ENCODE assay signal across 15 mouse cellular contexts in the genomic region with DNA sequence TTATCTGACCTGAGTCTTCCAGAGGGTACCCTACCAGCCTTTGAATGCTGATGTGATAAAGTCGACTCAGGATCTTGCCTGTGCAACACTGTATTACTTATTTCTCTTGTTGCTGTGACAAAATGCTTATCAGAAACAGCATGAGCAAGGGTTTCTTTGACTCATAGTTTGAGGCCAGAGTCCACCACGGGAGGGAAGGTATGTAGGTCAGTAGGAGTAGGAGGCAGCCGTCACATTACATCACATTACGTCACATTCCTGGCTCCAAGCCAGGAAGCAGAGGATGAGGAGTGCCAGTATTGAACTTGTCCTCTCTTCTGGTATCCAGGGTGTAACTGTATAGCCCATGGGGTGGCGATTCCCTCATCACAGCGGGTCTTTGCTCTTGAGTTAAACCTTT.
DNase-seq lines count a peak whose midpoint lies in the region; ATAC-seq and TF ChIP-seq lines count a peak whose summit lies in the region.
"Had no signal": no experiment of that assay in that cellular context is flagged by ENCODE, and none has a peak within 500 bp of the region (broad histone marks: within the 10 kb centered on the region; RNA-seq: fewer than 3 reads in every experiment).

No protein-coding gene starts in this region.

- no peak for TF ChIP-seq EP300 in heart, postnatal 0 days (IDR thresholded peaks at IDR 0.05; ENCODE audit: low read depth)

- DNase-seq in heart, postnatal 0 days (ENCODE audit: low spot score), result peak; percentile 17
- no peak for DNase-seq in heart, postnatal 25 days (ENCODE audit: low spot score)
- peak; percentile 14 for DNase-seq in lung, embryonic 14.5 days
- DNase-seq in lung, adult 18-20 months, result no peak
- no peak for DNase-seq in layer of hippocampus, adult 11-12 months (ENCODE audit: low spot score)
- no peak for DNase-seq in cerebellum, postnatal 36 days
- DNase-seq: heart, adult 18-20 months; liver, embryonic 13.5 days; lung, postnatal 36 days; midbrain, embryonic 14.5 days; right cerebral cortex, postnatal 4 days; thymus, postnatal 4 days had no signal

- no peaks in the 10 kb centered on the region for H3K36me3 ChIP-seq in heart, postnatal 0 days (replicated peaks; ENCODE audit: control insufficient read depth, insufficient read depth, low read length)
- no peaks in the 10 kb centered on the region for H3K36me3 ChIP-seq in lung, embryonic 14.5 days (ENCODE audit: insufficient read depth)
- H3K36me3 ChIP-seq in intestine, embryonic 15.5 days, result no peaks in the 10 kb centered on the region
- H3K36me3 ChIP-seq: G1E; liver, embryonic 13.5 days had no signal

- no peaks in the 10 kb centered on the region for H3K27me3 ChIP-seq in heart, postnatal 0 days (ENCODE audit: control insufficient read depth, insufficient read depth, low read length)
- H3K27me3 ChIP-seq in lung, embryonic 14.5 days (ENCODE audit: insufficient read depth, low read length), result no peaks in the 10 kb centered on the region
- H3K27me3 ChIP-seq in intestine, embryonic 15.5 days (replicated peaks), result no peaks in the 10 kb centered on the region
- H3K27me3 ChIP-seq: liver, embryonic 13.5 days had no signal

- 41% methylated on average over 6 of the region's 6 CpGs for WGBS in heart, postnatal 0 days
- 52% methylated on average over 6 of the region's 6 CpGs for WGBS in lung, embryonic 14.5 days
- WGBS in intestine, embryonic 15.5 days, result 60% methylated on average over 6 of the region's 6 CpGs

- H3K27ac ChIP-seq in heart, postnatal 0 days (ENCODE audit: low read depth), result no peak overlapping the region
- H3K27ac ChIP-seq in lung, embryonic 14.5 days (ENCODE audit: low read depth), result no peak overlapping the region
- H3K27ac ChIP-seq in intestine, embryonic 15.5 days, result no peak overlapping the region
- H3K27ac ChIP-seq: hindbrain, postnatal 0 days; liver, embryonic 13.5 days had no signal

- TF ChIP-seq CTCF in heart, postnatal 0 days (IDR thresholded peaks at IDR 0.05; ENCODE audit: low read depth), result no peak
- no peak for TF ChIP-seq CTCF in lung, embryonic 14.5 days (IDR thresholded peaks at IDR 0.05; ENCODE audit: low read depth)

- H3K4me1 ChIP-seq in heart, postnatal 0 days (ENCODE audit: control insufficient read depth, insufficient read depth), result no peaks in the 10 kb centered on the region
- H3K4me1 ChIP-seq in lung, embryonic 14.5 days (ENCODE audit: insufficient read depth), result no peaks in the 10 kb centered on the region
- no peaks in the 10 kb centered on the region for H3K4me1 ChIP-seq in intestine, embryonic 15.5 days (replicated peaks)
- H3K4me1 ChIP-seq: liver, embryonic 13.5 days had no signal

- intact Hi-C loops in heart, postnatal 25 days (cut with DNase I), result no loop called here

- no peak overlapping the region for H3K4me3 ChIP-seq in heart, postnatal 0 days (ENCODE audit: low read depth, low read length)
- no peak overlapping the region for H3K4me3 ChIP-seq in lung, embryonic 14.5 days (ENCODE audit: low read depth, low read length)
- no peak overlapping the region for H3K4me3 ChIP-seq in intestine, embryonic 15.5 days (replicated peaks)
- H3K4me3 ChIP-seq: liver, embryonic 13.5 days had no signal

- H3K9me3 ChIP-seq in heart, postnatal 0 days (replicated peaks; ENCODE audit: control insufficient read depth, low read length), result no peaks in the 10 kb centered on the region
- H3K9me3 ChIP-seq in lung, embryonic 14.5 days (ENCODE audit: low read depth, low read length), result no peaks in the 10 kb centered on the region
- no peaks in the 10 kb centered on the region for H3K9me3 ChIP-seq in intestine, embryonic 15.5 days
- H3K9me3 ChIP-seq: G1E; liver, embryonic 13.5 days had no signal

- no peak overlapping the region for H3K4me2 ChIP-seq in heart, postnatal 0 days (ENCODE audit: low read depth, low read length)
- H3K4me2 ChIP-seq in lung, embryonic 14.5 days, result no peak overlapping the region
- H3K4me2 ChIP-seq in intestine, embryonic 15.5 days (replicated peaks), result no peak overlapping the region
- H3K4me2 ChIP-seq: liver, embryonic 13.5 days had no signal

- ATAC-seq in heart, postnatal 0 days (ENCODE audit: insufficient read depth, low read depth), result no peak
- no peak for ATAC-seq in lung, embryonic 14.5 days (ENCODE audit: insufficient read depth)
- ATAC-seq in intestine, embryonic 15.5 days, result peak; percentile 92
- ATAC-seq: hindbrain, postnatal 0 days had no signal

- H3K9ac ChIP-seq in heart, postnatal 0 days (replicated peaks; ENCODE audit: low read depth, low read length), result no peak overlapping the region
- H3K9ac ChIP-seq in lung, embryonic 14.5 days, result no peak overlapping the region
- H3K9ac ChIP-seq in intestine, embryonic 15.5 days, result no peak overlapping the region
- H3K9ac ChIP-seq: liver, embryonic 13.5 days had no signal

Comparison
In these comparisons a context has a peak if more than half of its experiments do, and no peak if none do; other contexts are left out.
1. DNase-seq: peak in heart, postnatal 0 days (single experiment) and lung, embryonic 14.5 days (single experiment); none in heart, postnatal 25 days (single experiment), lung, adult 18-20 months (0 of 2), layer of hippocampus, adult 11-12 months (single experiment) and cerebellum, postnatal 36 days (0 of 2).